Mouse (Mus musculus) megakaryocyte-erythroid progenitor cell, adult 5 weeks (primary cell): ENCODE measurements around the gene Spcs1. TPM values are rescaled to one million over a fixed set of nuclear protein-coding genes. Genes with fewer than 3 reads are reported as not detected.

Source experiments
- polyA plus RNA-seq: library from polyadenylated mRNA; stranded (reverse); fragments of >175 nt; gene quantifications from 2 replicates; pipeline ENCODE4 v1.2.3, GENCODE M21; 2012

Gene Spcs1
- 21.1 and 23.1 TPM in 2 replicates for polyA plus RNA-seq

DNA sequence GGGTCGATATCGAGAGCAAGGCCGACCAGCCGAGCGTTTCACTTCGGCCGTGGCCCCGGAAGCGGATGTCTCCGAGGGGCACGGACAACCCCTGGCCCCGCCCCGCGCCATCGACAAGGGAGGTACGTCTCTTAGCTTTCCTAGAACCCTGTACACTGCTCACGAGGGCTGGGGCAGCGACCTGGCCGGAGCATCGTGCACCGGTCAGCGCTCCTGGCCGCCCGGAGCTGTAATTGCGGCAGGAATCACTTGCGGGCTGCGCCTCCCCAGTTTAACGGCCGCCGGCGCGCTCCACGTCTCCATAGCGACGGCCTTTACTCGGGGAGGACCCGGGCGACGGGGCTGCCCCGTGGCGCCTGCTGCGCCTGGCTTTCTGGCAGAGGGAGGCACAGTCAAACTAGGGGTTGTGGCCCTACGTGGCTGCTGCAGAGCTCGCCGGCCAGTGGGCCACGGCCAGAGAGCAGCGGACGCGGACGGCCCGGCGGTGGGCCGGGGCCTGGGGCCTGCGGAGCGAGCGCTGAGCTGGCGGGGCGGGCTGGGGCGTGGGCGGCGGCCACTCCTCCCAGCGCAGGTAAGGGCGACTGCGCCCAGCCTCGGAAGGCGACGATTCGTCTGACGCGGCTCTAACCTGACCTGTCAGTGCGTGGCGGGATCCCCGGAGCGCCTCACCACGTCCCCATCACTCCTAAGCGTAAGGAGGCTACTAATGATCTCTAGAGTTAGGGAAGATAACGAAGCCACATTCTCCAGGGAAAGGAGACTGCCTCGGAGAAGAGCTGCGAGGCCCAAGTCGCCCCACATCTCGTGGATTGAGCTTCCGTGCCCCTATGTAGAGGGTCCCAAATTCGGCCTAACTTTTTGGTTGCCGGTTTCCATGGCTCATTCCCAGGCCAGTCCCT lies at the start of gene Spcs1, which contains the start of gene Glt8d1:
TSS of gene Spcs1 (minus strand) at position 366 of the 899 bp plus-strand sequence.
TSS of gene Glt8d1 (plus strand) at position 94 of the 899 bp plus-strand sequence.

DNA sequence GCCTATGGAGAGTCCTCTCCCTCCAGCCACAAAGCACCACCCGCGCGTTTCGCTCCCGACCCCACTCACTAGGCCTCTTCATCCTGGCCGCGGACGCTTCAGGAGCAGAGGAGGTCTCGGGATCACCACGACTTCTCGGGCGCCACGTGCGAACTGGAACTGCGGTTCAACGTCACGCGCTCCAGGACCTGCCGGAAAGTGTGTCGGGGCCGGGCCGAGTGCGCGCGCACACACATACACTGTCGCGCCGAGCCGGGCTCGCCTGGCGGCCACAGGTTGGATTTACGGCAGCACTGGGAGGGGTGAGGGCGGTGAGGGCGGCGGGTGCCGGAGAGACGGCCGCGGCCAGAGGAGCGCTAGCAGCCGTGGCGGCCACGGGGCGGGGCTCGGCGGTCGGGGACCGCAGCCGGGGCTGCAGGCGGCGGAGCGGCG lies 17.4 kb upstream of the Spcs1 start, which contains the start of the genes Pbrm1 and Gnl3:
TSS of gene Pbrm1 (plus strand) at position 279 of the 432 bp plus-strand sequence.
TSS of gene Gnl3 (minus strand) at position 293 of the 432 bp plus-strand sequence.

GRCm38 (mm10) chr14:30951154-30951825 lies 50.2 kb downstream of the Spcs1 start, which contains the start of gene Nek4:
Gene Nek4 (plus strand): TSS chr14:30951377.

Other genes starting within 250 kb of the Spcs1 start
- gene Tmem110, start 176.1 kb downstream of the Spcs1 start, polyA plus RNA-seq, result 24.1 and 25.4 TPM in 2 replicates
- gene Mustn1, start 122.5 kb downstream of the Spcs1 start, polyA plus RNA-seq, result 0.40 and 0.62 TPM in 2 replicates
- not detected in 2 replicates for gene Itih4, start 115.2 kb downstream of the Spcs1 start, polyA plus RNA-seq
- not detected in 2 replicates for gene Itih3, start 77.9 kb downstream of the Spcs1 start, polyA plus RNA-seq
- gene Itih1, start 58.4 kb downstream of the Spcs1 start, polyA plus RNA-seq, result not detected in 2 replicates
- gene Nek4, start 50.3 kb downstream of the Spcs1 start, polyA plus RNA-seq, result 3.4 and 3.9 TPM in 2 replicates
- gene Glt8d1, start 272 bp downstream of the Spcs1 start, polyA plus RNA-seq, result 5.6 and 6.6 TPM in 2 replicates
- 8.0 and 8.9 TPM in 2 replicates for gene Pbrm1, start 17.5 kb upstream of the Spcs1 start, polyA plus RNA-seq
- 25.0 and 35.7 TPM in 2 replicates for gene Gnl3, start 17.5 kb upstream of the Spcs1 start, polyA plus RNA-seq
- gene Smim4, start 127.3 kb upstream of the Spcs1 start, polyA plus RNA-seq, result 56.0 TPM in 2 replicates
- 154 and 193 TPM in 2 replicates for gene Nt5dc2, start 129.4 kb upstream of the Spcs1 start, polyA plus RNA-seq
- 0.70 and 0.91 TPM in 2 replicates for gene Stab1, start 167.0 kb upstream of the Spcs1 start, polyA plus RNA-seq
- 0.22 and 1.1 TPM in 2 replicates for gene Tnnc1, start 206.6 kb upstream of the Spcs1 start, polyA plus RNA-seq
- 224 and 288 TPM in 2 replicates for gene Nisch, start 215.3 kb upstream of the Spcs1 start, polyA plus RNA-seq
- gene Sema3g, start 216.2 kb upstream of the Spcs1 start, polyA plus RNA-seq, result 0.11 and 0.21 TPM in 2 replicates
- gene Phf7, start 249.6 kb upstream of the Spcs1 start, polyA plus RNA-seq, result 4.1 and 4.2 TPM in 2 replicates
- 100 and 129 TPM in 2 replicates for gene Bap1, start 249.8 kb upstream of the Spcs1 start, polyA plus RNA-seq